13 mouse cellular contexts compared by ENCODE assay signal in genomic region chr16:41771427-41772125, GRCm38 (mm10).
A peak's percentile ranks its signal among the peaks of the same experiment; 100 is the strongest.
DNase-seq lines count a peak whose midpoint lies in the region; ATAC-seq and TF ChIP-seq lines count a peak whose summit lies in the region.
"Had no signal": no experiment of that assay in that cellular context is flagged by ENCODE, and none has a peak within 500 bp of the region (broad histone marks: within the 10 kb centered on the region; RNA-seq: fewer than 3 reads in every experiment).

No protein-coding gene starts in this region.

- no peak overlapping the region for H3K4me2 ChIP-seq in kidney, embryonic 16.5 days (replicated peaks; ENCODE audit: low read depth, low read length)
- H3K4me2 ChIP-seq in forebrain, embryonic 12.5 days: no peak overlapping the region
- H3K4me2 ChIP-seq in midbrain, embryonic 11.5 days: no peak overlapping the region

- no peaks in the 10 kb centered on the region for H3K36me3 ChIP-seq in kidney, embryonic 16.5 days (ENCODE audit: insufficient read depth, low read length)
- no peaks in the 10 kb centered on the region for H3K36me3 ChIP-seq in kidney, adult 2 months (ENCODE audit: control insufficient read depth, insufficient read depth, low read length)
- H3K36me3 ChIP-seq in forebrain, embryonic 12.5 days (replicated peaks): no peaks in the 10 kb centered on the region
- no peaks in the 10 kb centered on the region for H3K36me3 ChIP-seq in midbrain, embryonic 11.5 days (ENCODE audit: control insufficient read depth, insufficient read depth, low read length)

- no peak overlapping the region for H3K9ac ChIP-seq in kidney, embryonic 16.5 days (replicated peaks; ENCODE audit: low read length)
- H3K9ac ChIP-seq in forebrain, embryonic 12.5 days: no peak overlapping the region
- H3K9ac ChIP-seq in midbrain, embryonic 11.5 days (ENCODE audit: low read length): no peak overlapping the region

- TF ChIP-seq POLR2A in kidney, adult 2 months (IDR thresholded peaks at IDR 0.05; ENCODE audit: low read depth, low read length): no peak

- no peaks in the 10 kb centered on the region for H3K9me3 ChIP-seq in kidney, embryonic 16.5 days (ENCODE audit: low read length)
- no peaks in the 10 kb centered on the region for H3K9me3 ChIP-seq in forebrain, embryonic 12.5 days
- H3K9me3 ChIP-seq in midbrain, embryonic 11.5 days (ENCODE audit: control insufficient read depth, low read length): no peaks in the 10 kb centered on the region

- WGBS in kidney, embryonic 16.5 days: 60% methylated on average over 4 of the region's 4 CpGs
- WGBS in kidney, adult 2 months: 48% methylated on average over 4 of the region's 4 CpGs
- WGBS in forebrain, embryonic 12.5 days: 52% methylated on average over 4 of the region's 4 CpGs
- WGBS in midbrain, embryonic 11.5 days: 68% methylated on average over 4 of the region's 4 CpGs

- intact Hi-C loops in gastrocnemius, postnatal 36 days (cut with DNase I): no loop called here

- H3K4me3 ChIP-seq in kidney, embryonic 16.5 days (ENCODE audit: low read length): no peak overlapping the region
- no peak overlapping the region for H3K4me3 ChIP-seq in kidney, adult 2 months (ENCODE audit: insufficient read depth, low read depth, low read length)
- H3K4me3 ChIP-seq in forebrain, embryonic 12.5 days (replicated peaks): no peak overlapping the region
- H3K4me3 ChIP-seq in midbrain, embryonic 11.5 days (ENCODE audit: low read depth, low read length): no peak overlapping the region

- H3K27ac ChIP-seq in kidney, embryonic 16.5 days (ENCODE audit: low read length): no peak overlapping the region
- H3K27ac ChIP-seq in kidney, adult 2 months (ENCODE audit: insufficient read depth, low read depth, low read length): no peak overlapping the region
- H3K27ac ChIP-seq in forebrain, embryonic 12.5 days: peak overlapping the region; percentile 67; the same call in 1 of the 2 replicates
- H3K27ac ChIP-seq in midbrain, embryonic 11.5 days (ENCODE audit: low read depth, low read length): no peak overlapping the region

- no peaks in the 10 kb centered on the region for H3K4me1 ChIP-seq in kidney, embryonic 16.5 days (ENCODE audit: insufficient read depth, low read length)
- H3K4me1 ChIP-seq in kidney, adult 2 months (ENCODE audit: control insufficient read depth, insufficient read depth, low read length): no peaks in the 10 kb centered on the region
- H3K4me1 ChIP-seq in forebrain, embryonic 12.5 days: peaks cover 17% of the 10 kb centered on the region
- H3K4me1 ChIP-seq in midbrain, embryonic 11.5 days (ENCODE audit: control insufficient read depth, insufficient read depth, low read length): peaks cover 3% of the 10 kb centered on the region

- ATAC-seq in kidney, embryonic 16.5 days (ENCODE audit: low FRiP score, low TSS enrichment): peak; percentile 95
- ATAC-seq in forebrain, embryonic 12.5 days (ENCODE audit: low FRiP score): peak; percentile 92
- ATAC-seq in midbrain, embryonic 11.5 days (ENCODE audit: low FRiP score): peak; percentile 76; the same call in 1 of the 2 replicates
- no peak for ATAC-seq in megakaryocyte-erythroid progenitor cell, adult 5-6 weeks (replicated peaks; ENCODE audit: low FRiP score, low TSS enrichment, poor library complexity, severe bottlenecking)

- TF ChIP-seq CTCF in kidney, adult 2 months (conservative IDR thresholded peaks at IDR 0.05; ENCODE audit: insufficient read depth, insufficient read length, low read depth, low read length): no peak

- H3K27me3 ChIP-seq in kidney, embryonic 16.5 days (ENCODE audit: insufficient read depth, low read length): no peaks in the 10 kb centered on the region
- H3K27me3 ChIP-seq in kidney, adult 2 months (replicated peaks; ENCODE audit: control insufficient read depth, insufficient read depth, low read length): no peaks in the 10 kb centered on the region; the same call in 1 of the 2 replicates
- no peaks in the 10 kb centered on the region for H3K27me3 ChIP-seq in forebrain, embryonic 12.5 days
- H3K27me3 ChIP-seq in midbrain, embryonic 11.5 days (ENCODE audit: control insufficient read depth, insufficient read depth, low read length): no peaks in the 10 kb centered on the region
- H3K27me3 ChIP-seq: CH12.LX had no signal

- DNase-seq in kidney, adult 2 months: no peak
- peak; percentile 63 for DNase-seq in brain, adult 2 months (ENCODE audit: low read depth, low spot score)
- DNase-seq in midbrain, embryonic 11.5 days (ENCODE audit: low spot score, missing footprints): no peak
- DNase-seq in gastrocnemius, postnatal 36 days: no peak
- DNase-seq in adipocyte (ENCODE audit: low spot score): no peak
- DNase-seq: embryo, embryonic 11 days; heart, postnatal 14 days; kidney, adult 9 months; thymus, postnatal 4 days had no signal
